Mouse (Mus musculus) kidney, adult 9 months (tissue): Measurements from ENCODE around the gene Nnat.
"Not testable (repeated sequence)": the region's sequence is repeated elsewhere in the genome, so short reads cannot be mapped to it uniquely, and the experiment has no call there.

Source experiments
- DNase-seq: peaks from one replicate; pipeline ENCODE4 v3.0.0; 2022

The Nnat gene

GRCm38 (mm10) chr2:157552158-157552886 lies 7.6 kb upstream of the Nnat start:
- no peak for DNase-seq

GRCm38 (mm10) chr2:157556074-157556698 lies 3.7 kb upstream of the Nnat start:
- DNase-seq, result no peak

GRCm38 (mm10) chr2:157558051-157558450 lies 1.8 kb upstream of the Nnat start:
- no peak for DNase-seq

- DNase-seq, result no peak
Observed at GRCm38 (mm10) chr2:157558520-157558919, 1.4 kb upstream of the Nnat start.

GRCm38 (mm10) chr2:157559440-157559839 lies 438 bp upstream of the Nnat start:
- DNase-seq, result no peak

GRCm38 (mm10) chr2:157560302-157560701 lies 424 bp downstream of the Nnat start:
- no peak for DNase-seq

GRCm38 (mm10) chr2:157561165-157561836 lies 1.4 kb downstream of the Nnat start:
- DNase-seq, result peak; percentile 93

- DNase-seq, result no peak
Observed at GRCm38 (mm10) chr2:157563031-157563430, 3.2 kb downstream of the Nnat start.

- DNase-seq, result no peak
Observed at GRCm38 (mm10) chr2:157564723-157565122, 4.8 kb downstream of the Nnat start.

- no peak for DNase-seq
Observed at GRCm38 (mm10) chr2:157565446-157565845, 5.6 kb downstream of the Nnat start.

- DNase-seq, result no peak
Observed at GRCm38 (mm10) chr2:157565898-157566259, 6.0 kb downstream of the Nnat start.

GRCm38 (mm10) chr2:157566260-157566952 lies 6.5 kb downstream of the Nnat start:
- peak; percentile 94 for DNase-seq

- DNase-seq, result no peak
Observed at GRCm38 (mm10) chr2:157567235-157567961, 7.5 kb downstream of the Nnat start.

- no peak for DNase-seq
Observed at GRCm38 (mm10) chr2:157568881-157569280, 9.0 kb downstream of the Nnat start.

GRCm38 (mm10) chr2:157569796-157570485 lies 10.1 kb downstream of the Nnat start:
- no peak for DNase-seq

GRCm38 (mm10) chr2:157571224-157571832 lies 11.4 kb downstream of the Nnat start, which contains the start of gene Blcap:
Gene Blcap, minus strand, starts transcription at chr2:157571274.
- DNase-seq, result peak; percentile 70

- DNase-seq, result no peak
Observed at GRCm38 (mm10) chr2:157572786-157573185, 12.9 kb downstream of the Nnat start.

- DNase-seq, result not testable (repeated sequence)
Observed at GRCm38 (mm10) chr2:157585351-157585750, 25.5 kb downstream of the Nnat start.

- DNase-seq, result no peak
Observed at GRCm38 (mm10) chr2:157596876-157597566, 37.1 kb downstream of the Nnat start.

- peak; percentile 18 for DNase-seq
Observed at GRCm38 (mm10) chr2:157601435-157601839, 41.6 kb downstream of the Nnat start.
